Mouse (Mus musculus): ENCODE results near the gene Prokr2. TPM values are rescaled to one million over a fixed set of nuclear protein-coding genes. Genes with fewer than 3 reads are reported as not detected.
A peak's percentile ranks its signal among the peaks of the same experiment; 100 is the strongest.
"Not testable (repeated sequence)": the region's sequence is repeated elsewhere in the genome, so short reads cannot be mapped to it uniquely, and the experiment has no call there.

The Prokr2 gene
- polyA plus RNA-seq, 1 experiment from 2014 or later = not detected

- TF ChIP-seq EP300 (optimal IDR thresholded peaks at IDR 0.05) (no peak), CTCF (IDR thresholded peaks at IDR 0.05; ENCODE audit: low read depth) (no peak)
- H3K4me1 ChIP-seq (replicated peaks; ENCODE audit: control insufficient read depth, insufficient read depth) = no peaks in the 10 kb centered on the region
- H3K9me3 ChIP-seq (ENCODE audit: control insufficient read depth, low read length) = no peaks in the 10 kb centered on the region
- 68% methylated on average over 2 of the region's 2 CpGs for WGBS
- no peak for ATAC-seq (ENCODE audit: low FRiP score, low TSS enrichment)
- no peak for DNase-seq (ENCODE audit: low spot score)
- no peak overlapping the region for H3K27ac ChIP-seq (replicated peaks)
- H3K9ac ChIP-seq (ENCODE audit: low read length) = no peak overlapping the region
- H3K36me3 ChIP-seq (ENCODE audit: control insufficient read depth, insufficient read depth, low read length) = no peaks in the 10 kb centered on the region
- no peaks in the 10 kb centered on the region for H3K27me3 ChIP-seq (ENCODE audit: control insufficient read depth, insufficient read depth, low read length)
- H3K4me3 ChIP-seq (ENCODE audit: low read depth, low read length) = no peak overlapping the region
- H3K4me2 ChIP-seq (replicated peaks; ENCODE audit: low read depth) = no peak overlapping the region
These were observed 48.0 kb downstream of the Prokr2 start for GRCm38 (mm10) chr2:132337202-132337601.

GRCm38 (mm10) chr2:132323541-132323940 is 61.7 kb downstream of the Prokr2 start:
- TF ChIP-seq EP300 (optimal IDR thresholded peaks at IDR 0.05) = no peak
- TF ChIP-seq CTCF (IDR thresholded peaks at IDR 0.05; ENCODE audit: low read depth) = no peak
- Histone ChIP-seq H3K27ac (replicated peaks) (no peak overlapping the region), H3K27me3 (ENCODE audit: control insufficient read depth, insufficient read depth, low read length) (no peaks in the 10 kb centered on the region), H3K4me1 (replicated peaks; ENCODE audit: control insufficient read depth, insufficient read depth) (no peaks in the 10 kb centered on the region), H3K9ac (ENCODE audit: low read length) (no peak overlapping the region), H3K36me3 (ENCODE audit: control insufficient read depth, insufficient read depth, low read length) (no peaks in the 10 kb centered on the region), H3K4me3 (ENCODE audit: low read depth, low read length) (no peak overlapping the region), H3K9me3 (ENCODE audit: control insufficient read depth, low read length) (no peaks in the 10 kb centered on the region), H3K4me2 (replicated peaks; ENCODE audit: low read depth) (no peak overlapping the region)
- no peak for ATAC-seq (ENCODE audit: low FRiP score, low TSS enrichment)
- WGBS = 56% methylated on average over 4 of the region's 4 CpGs
- DNase-seq (ENCODE audit: low spot score) = no peak

- H3K9me3 ChIP-seq (ENCODE audit: control insufficient read depth, low read length) = no peaks in the 10 kb centered on the region
- H3K27me3 ChIP-seq (ENCODE audit: control insufficient read depth, insufficient read depth, low read length) = no peaks in the 10 kb centered on the region
- H3K4me1 ChIP-seq (replicated peaks; ENCODE audit: control insufficient read depth, insufficient read depth) = no peaks in the 10 kb centered on the region
- H3K4me2 ChIP-seq (replicated peaks; ENCODE audit: low read depth) = no peak overlapping the region
- H3K9ac ChIP-seq (ENCODE audit: low read length) = no peak overlapping the region
- no peaks in the 10 kb centered on the region for H3K36me3 ChIP-seq (ENCODE audit: control insufficient read depth, insufficient read depth, low read length)
- H3K27ac ChIP-seq (replicated peaks) = no peak overlapping the region
- DNase-seq (ENCODE audit: low spot score) (no peak), ATAC-seq (ENCODE audit: low FRiP score, low TSS enrichment) (no peak)
- H3K4me3 ChIP-seq (ENCODE audit: low read depth, low read length) = no peak overlapping the region
- TF ChIP-seq EP300 (optimal IDR thresholded peaks at IDR 0.05) = no peak
- TF ChIP-seq CTCF (IDR thresholded peaks at IDR 0.05; ENCODE audit: low read depth) = no peak
- 70% methylated on average over 5 of the region's 5 CpGs for WGBS
These were observed 64.7 kb downstream of the Prokr2 start for GRCm38 (mm10) chr2:132320516-132320915.

- H3K4me2 ChIP-seq (replicated peaks; ENCODE audit: low read depth) = no peak overlapping the region
- H3K4me1 ChIP-seq (replicated peaks; ENCODE audit: control insufficient read depth, insufficient read depth) = no peaks in the 10 kb centered on the region
- DNase-seq (ENCODE audit: low spot score) = no peak
- WGBS = 78% methylated on average over 1 of the region's 1 CpGs
- H3K9ac ChIP-seq (ENCODE audit: low read length) = no peak overlapping the region
- no peak overlapping the region for H3K4me3 ChIP-seq (ENCODE audit: low read depth, low read length)
- no peak overlapping the region for H3K27ac ChIP-seq (replicated peaks)
- no peaks in the 10 kb centered on the region for H3K9me3 ChIP-seq (ENCODE audit: control insufficient read depth, low read length)
- no peak for TF ChIP-seq CTCF (IDR thresholded peaks at IDR 0.05; ENCODE audit: low read depth)
- no peak for TF ChIP-seq EP300 (optimal IDR thresholded peaks at IDR 0.05)
- no peaks in the 10 kb centered on the region for H3K27me3 ChIP-seq (ENCODE audit: control insufficient read depth, insufficient read depth, low read length)
- ATAC-seq (ENCODE audit: low FRiP score, low TSS enrichment) = no peak
- no peaks in the 10 kb centered on the region for H3K36me3 ChIP-seq (ENCODE audit: control insufficient read depth, insufficient read depth, low read length)
These were observed 68.1 kb downstream of the Prokr2 start for GRCm38 (mm10) chr2:132317178-132317577.

- no peaks in the 10 kb centered on the region for H3K9me3 ChIP-seq (ENCODE audit: control insufficient read depth, low read length)
- WGBS = 38% methylated on average over 8 of the region's 8 CpGs
- no peak overlapping the region for H3K27ac ChIP-seq (replicated peaks)
- no peak overlapping the region for H3K4me3 ChIP-seq (ENCODE audit: low read depth, low read length)
- ATAC-seq (ENCODE audit: low FRiP score, low TSS enrichment) (peak; percentile 59; the same call in 1 of the 2 replicates), DNase-seq (ENCODE audit: low spot score) (peak; percentile 63)
- no peaks in the 10 kb centered on the region for H3K4me1 ChIP-seq (replicated peaks; ENCODE audit: control insufficient read depth, insufficient read depth)
- H3K27me3 ChIP-seq (ENCODE audit: control insufficient read depth, insufficient read depth, low read length) = no peaks in the 10 kb centered on the region
- no peaks in the 10 kb centered on the region for H3K36me3 ChIP-seq (ENCODE audit: control insufficient read depth, insufficient read depth, low read length)
- H3K4me2 ChIP-seq (replicated peaks; ENCODE audit: low read depth) = no peak overlapping the region
- H3K9ac ChIP-seq (ENCODE audit: low read length) = no peak overlapping the region
- peak; percentile 96 for TF ChIP-seq CTCF (IDR thresholded peaks at IDR 0.05; ENCODE audit: low read depth)
- no peak for TF ChIP-seq EP300 (optimal IDR thresholded peaks at IDR 0.05)
These were observed 69.0 kb downstream of the Prokr2 start for GRCm38 (mm10) chr2:132316041-132316808.

- WGBS = 82% methylated on average over 8 of the region's 8 CpGs
- not testable (repeated sequence) for H3K4me2 ChIP-seq (replicated peaks; ENCODE audit: low read depth); H3K9ac ChIP-seq (ENCODE audit: low read length); H3K27ac ChIP-seq (replicated peaks); DNase-seq (ENCODE audit: low spot score); H3K4me1 ChIP-seq (replicated peaks; ENCODE audit: control insufficient read depth, insufficient read depth); H3K4me3 ChIP-seq (ENCODE audit: low read depth, low read length); H3K9me3 ChIP-seq (ENCODE audit: control insufficient read depth, low read length); H3K36me3 ChIP-seq (ENCODE audit: control insufficient read depth, insufficient read depth, low read length); ATAC-seq (ENCODE audit: low FRiP score, low TSS enrichment); H3K27me3 ChIP-seq (ENCODE audit: control insufficient read depth, insufficient read depth, low read length)
These were observed 71.2 kb downstream of the Prokr2 start for GRCm38 (mm10) chr2:132314057-132314456.
